Mouse (Mus musculus) heart, adult 18-20 months (tissue): ENCODE results near the gene Ppp1r14b. TPM values are rescaled to one million over a fixed set of nuclear protein-coding genes. Genes with fewer than 3 reads are reported as not detected.

Experiments used
- DNase-seq, 2 experiments: peaks; one replicate each; pipeline ENCODE4 v3.0.0; 2021 to 2022; ENCODE audit warnings: mixed read lengths in 1 of 2
- long read RNA-seq, 2 experiments: library from polyadenylated mRNA; stranded (forward); transcript quantifications; one replicate each; pipeline ENCODE4 v2.0.0; 2021
- total RNA-seq, 2 experiments: library from RNA; stranded (reverse); gene quantifications; 2 replicates each; pipeline ENCODE4 v1.2.3; 2021

The Ppp1r14b gene
- 10 to 100 TPM; 78.3 to 95.2 TPM for total RNA-seq
- long read RNA-seq, experiment 1, transcript Ppp1r14b-201 (4 exons, 999 nt) = major isoform, 64 of 68 reads
- long read RNA-seq, experiment 1, partial matches to known transcripts = 0 of 68 reads
- long read RNA-seq, experiment 1, other reads (novel, unspliced or antisense) = 3 of 68 reads
- long read RNA-seq, experiment 2, transcript Ppp1r14b-201 (4 exons, 999 nt) = major isoform, 52 of 58 reads
- long read RNA-seq, experiment 2, partial matches to known transcripts = 1 of 58 reads
- long read RNA-seq, experiment 2, other reads (novel, unspliced or antisense) = 1 of 58 reads

DNA sequence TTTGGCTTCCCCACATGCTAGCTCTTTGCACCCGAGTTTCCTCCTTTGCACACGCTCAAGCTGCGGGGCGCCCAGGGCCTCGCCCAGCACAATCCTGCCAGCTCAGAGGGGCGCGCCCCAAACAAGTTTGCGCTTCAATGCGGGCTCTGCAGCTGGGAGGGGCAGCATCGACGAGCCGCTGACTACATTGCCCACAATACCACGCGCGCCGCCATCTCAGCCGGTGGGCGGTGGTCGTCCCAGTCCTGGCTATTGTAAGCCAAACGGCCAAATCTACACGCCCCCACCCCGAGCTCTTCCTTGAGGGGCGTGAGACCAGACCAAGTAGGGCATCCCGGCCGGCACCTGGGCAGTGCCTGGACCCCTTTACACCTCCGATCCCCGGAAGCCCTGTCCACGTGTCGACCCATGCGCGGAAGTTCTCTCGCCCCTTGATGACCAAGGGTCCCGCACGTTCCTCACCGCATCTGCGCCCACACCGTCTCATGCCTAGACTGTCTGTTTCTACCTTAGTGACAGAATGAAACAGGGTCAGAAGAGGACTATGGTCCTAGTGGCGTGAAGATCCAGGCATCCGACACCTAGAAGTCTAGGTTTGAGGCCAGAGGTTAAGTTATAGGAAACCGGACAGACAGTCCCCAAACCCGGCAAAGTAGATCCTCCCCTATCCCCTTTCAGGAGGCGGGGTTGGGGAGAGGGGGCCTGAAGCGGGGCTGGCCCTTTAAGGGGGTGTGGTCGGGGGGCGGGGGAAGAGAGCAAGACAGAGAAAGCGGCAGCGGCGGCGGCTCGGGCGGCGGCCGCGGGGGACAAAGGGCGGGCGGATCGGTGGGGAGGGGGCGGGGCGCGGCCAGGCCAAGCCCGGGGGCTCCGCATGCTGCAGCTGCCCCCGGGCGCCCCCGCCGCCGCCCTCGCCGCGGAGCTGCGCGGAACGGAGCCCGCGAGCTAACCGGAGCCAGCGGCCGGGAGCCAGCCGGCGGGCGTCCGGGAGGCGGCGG lies at the start of gene Ppp1r14b:
Gene Ppp1r14b, plus strand, starts transcription at position 758 of the 995 bp plus-strand sequence.
- DNase-seq = peak; percentile 86 to 89

DNA sequence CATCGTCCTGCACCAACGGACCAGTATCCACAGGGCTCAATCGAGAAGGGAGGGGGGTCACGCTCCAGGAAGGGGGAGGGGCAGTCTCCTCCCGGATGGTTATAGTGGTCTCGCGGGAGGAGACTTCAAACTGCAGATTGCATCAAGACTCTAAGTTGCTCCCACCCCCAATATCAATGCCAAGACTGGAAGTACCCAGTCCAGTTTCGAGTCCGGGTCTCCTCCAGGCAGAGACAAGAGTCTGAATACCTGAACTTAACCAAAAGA lies 49.5 kb upstream of the Ppp1r14b start, which contains the start of gene Catsperz:
Gene Catsperz, minus strand, starts transcription at position 74 of the 267 bp plus-strand sequence.
- no peak for DNase-seq

DNA sequence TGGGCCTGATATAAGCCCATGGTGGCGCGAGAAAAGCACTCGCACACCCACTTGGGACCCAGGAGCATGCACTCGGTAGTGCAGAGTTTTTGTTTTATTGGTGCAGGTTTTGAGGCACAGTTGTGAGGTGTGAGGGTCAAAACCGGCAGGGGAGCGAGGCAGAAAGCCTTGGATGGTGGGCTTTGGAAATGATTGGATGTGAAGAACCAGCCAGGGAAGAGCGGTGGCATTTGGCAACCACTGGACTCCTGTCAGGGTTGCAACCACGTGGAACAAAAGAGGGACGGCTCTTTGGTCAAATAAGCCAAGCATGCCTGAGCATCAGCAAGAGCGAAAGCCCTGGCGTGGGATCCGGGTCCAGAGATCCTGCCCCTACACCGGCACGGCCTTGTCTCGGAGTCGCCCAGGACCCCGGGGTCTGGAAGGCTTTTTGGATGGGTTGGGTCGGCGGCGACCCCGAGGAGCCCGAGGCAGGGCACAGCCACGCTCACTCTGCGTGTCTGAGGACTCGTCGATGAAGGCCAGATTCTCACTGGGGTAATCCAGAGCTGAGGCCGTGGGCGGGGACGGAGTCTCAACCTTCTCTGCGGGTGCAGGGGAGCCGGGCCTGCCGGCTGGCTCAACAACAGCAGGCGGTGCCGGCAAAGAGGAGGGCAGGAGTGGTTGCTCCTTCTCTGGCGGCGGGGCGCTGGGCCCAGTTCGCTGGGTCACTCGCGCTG lies 49.0 kb upstream of the Ppp1r14b start:
- DNase-seq = no peak

DNA sequence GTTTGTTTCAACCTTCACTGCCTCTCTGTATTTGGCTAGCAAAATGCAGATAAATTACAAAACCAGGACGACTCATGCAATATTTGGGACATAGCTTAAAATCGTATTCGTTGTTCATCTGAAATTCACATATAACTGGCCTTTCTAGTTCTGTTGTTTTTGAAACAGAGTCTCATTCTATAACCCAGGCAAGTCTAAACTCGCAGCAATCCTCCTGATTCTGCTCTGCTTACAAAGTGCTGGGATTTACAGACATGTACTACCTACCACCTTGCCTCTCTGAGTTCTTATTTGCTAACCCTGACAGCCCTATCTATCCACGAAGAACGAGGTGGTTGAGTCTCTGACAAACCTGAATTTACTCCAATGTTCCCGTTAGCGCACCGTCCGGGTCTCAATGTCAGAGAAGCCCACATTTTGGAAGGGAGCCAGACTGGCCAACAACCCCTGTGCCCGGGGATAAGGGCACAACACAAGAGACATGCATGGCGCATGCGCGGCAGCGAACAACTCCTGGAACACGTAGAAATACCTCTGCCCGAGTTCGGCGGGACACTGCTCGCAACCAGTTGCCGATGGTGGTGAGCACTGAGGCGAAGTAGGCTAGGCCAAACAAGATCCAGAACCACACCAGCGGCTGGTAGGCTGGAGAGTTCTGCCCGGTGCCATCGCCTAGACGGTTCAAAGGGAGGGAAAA lies 48.1 kb upstream of the Ppp1r14b start:
- DNase-seq = no peak

DNA sequence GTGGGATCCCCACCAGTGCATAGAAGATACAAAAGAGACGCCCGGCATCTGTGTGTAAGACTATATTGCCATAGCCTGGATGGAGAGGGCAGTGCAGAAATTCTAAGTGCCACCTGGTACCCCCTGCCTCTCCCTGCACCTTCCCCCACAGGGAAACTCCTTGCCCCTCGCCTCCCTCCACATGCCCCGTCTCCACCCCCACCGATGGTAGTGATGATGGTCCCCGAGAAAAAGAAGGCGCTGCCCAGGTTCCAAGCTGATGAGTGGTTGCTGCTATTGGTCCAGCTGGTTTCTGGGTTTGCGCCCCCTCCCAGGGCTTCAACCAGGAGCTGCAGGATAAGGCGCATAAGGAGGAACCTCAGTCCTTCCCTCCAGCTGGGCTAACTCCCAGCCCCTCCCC lies 46.7 kb upstream of the Ppp1r14b start:
- no peak for DNase-seq

DNA sequence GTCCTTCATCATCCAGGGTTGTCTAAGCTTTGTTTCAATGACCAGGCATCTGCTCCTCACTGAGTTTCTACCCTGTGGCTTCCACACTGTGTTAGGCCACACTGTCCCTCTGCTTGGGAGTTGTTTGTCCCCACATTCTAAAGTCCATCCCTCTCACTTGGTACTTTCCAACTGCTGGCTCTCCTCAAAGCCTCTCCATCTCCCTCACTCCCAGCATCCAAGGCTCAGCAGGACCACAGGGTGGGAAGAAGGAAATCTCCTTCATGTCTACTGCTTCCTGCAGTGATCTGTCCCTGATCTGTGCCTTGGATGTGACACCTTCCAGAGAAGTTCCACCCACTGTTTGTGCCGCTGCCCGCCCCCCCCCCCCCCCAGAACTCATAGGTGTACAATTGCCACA lies 43.8 kb upstream of the Ppp1r14b start:
- no peak for DNase-seq

DNA sequence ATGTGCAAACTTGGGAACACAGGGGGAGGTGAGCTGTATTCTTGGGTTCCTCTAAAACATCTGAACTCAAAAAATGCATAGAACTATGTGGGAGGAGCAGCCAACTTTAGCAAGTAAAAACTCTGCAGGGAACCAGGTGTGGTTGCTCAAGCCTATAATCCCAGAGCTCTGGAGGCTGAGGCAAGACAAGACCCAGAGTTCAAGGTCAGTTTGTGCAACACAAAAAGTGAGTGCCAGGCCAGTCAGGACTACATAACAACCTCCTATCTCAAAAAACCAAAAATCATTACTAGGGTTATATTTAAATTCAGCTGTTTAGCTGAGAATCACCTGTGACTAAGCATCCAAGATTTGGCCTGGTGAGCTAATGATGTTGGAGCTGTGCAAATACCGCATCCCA lies 42.8 kb upstream of the Ppp1r14b start:
- no peak for DNase-seq

DNA sequence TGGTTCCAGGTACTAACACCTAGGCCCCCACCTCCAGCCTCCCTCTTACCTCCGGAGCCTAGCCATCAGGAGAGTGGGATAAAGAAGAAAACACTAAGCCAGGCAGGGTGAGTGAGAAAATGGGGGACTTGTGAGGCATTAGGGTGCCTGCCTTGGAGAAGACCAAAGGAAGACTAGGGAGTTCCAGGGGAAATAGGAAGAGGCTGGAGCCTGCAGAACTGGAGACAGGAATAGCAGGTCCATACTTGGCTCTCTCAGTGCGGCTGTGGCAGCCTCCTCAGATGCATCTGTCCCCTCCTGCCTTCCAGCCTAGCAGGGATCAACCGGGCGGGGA lies 41.7 kb upstream of the Ppp1r14b start:
- DNase-seq = no peak

DNA sequence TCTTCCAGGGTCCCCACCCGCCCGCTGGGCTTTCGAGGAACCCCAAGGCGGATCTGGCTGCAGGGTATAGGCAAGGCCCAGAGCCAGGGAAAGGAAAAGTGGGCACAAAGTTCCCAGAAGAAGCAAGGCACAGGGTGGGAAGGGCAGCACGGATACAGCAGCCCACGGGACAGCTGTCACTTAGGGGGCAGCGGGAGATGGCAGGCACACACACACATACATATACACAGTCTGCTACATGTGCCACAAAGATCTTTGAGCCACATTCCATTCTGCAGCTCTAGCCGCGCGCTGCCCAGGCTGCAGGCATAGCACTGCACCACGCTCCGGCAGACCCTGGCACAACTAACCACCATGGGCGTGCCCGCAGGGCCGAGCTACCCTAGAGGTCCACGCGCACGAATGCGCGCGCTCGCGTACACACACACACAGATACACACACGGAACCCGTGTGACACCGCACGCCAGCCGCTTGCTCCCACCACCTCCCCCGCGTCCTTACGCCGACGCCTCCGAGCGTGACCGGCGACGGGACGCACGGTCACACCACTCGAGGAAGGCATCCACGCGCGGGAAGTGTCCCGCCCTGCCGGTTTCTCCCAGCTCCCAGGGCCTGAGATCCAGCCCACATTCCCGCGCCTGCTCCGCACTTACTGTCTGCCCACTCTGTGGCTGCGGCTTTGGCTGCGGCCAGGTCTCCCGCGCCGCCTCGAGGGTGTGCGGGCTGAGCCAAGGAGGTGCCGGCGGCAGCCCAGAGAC lies 41.2 kb upstream of the Ppp1r14b start:
- no peak for DNase-seq

DNA sequence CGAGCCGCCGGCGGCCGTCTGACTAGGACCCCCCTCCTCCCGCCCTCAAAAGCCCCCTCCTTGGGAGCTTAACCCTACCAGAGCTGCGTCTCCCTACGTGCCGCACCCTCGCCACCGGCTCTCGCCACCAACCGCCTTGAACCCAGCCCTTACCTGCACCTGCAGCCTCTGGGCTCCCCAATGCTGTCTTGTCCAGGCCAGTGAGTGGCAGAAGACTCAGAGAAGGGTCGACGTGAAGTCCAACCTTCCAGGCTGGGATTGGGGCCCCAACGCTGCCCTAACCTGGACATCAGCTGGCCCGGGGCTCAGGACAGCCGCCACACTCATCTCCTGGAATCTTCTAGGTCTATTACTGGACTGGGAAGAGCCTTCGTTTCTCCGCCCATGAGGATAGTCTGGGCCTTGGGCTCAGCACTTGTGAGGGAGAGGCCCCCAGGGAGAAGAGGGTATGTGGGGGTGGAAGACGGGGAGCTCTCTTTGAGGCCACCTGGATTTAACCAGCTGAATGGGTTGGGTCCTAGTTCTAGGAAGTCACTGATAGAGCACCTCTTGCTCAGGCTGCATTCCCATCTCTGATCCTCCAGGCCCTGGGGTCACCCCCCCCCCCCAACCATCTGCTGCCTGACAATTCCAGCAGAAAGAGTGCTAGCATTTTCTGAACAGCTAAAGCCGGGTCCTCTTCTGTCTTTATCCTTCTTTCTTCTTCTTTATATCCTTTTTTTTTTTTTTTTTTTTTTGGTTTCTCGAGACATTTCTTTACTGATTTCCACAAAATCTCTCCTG lies 40.4 kb upstream of the Ppp1r14b start, which contains the start of gene Kcnk4:
Gene Kcnk4, minus strand, starts transcription at position 321 of the 783 bp plus-strand sequence.
- DNase-seq = no peak

DNA sequence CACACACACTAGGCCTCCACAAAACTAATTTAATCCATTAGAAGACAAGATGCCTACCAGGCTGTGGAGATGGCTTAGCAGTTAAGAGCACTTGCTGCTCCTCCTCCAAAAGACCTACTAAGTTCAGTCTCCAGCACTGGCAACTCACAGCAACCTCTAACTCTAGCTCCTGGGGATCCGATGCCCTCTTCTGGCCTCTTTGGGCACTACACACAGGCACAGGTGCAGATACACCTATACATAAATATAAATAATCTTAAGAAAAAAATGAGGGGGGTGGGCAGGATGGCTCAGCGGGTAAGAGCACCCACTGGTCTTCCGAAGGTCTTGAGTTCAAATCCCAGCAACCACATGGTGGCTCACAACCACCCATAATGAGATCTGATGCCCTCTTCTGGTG lies 38.5 kb upstream of the Ppp1r14b start:
- DNase-seq = no peak

DNA sequence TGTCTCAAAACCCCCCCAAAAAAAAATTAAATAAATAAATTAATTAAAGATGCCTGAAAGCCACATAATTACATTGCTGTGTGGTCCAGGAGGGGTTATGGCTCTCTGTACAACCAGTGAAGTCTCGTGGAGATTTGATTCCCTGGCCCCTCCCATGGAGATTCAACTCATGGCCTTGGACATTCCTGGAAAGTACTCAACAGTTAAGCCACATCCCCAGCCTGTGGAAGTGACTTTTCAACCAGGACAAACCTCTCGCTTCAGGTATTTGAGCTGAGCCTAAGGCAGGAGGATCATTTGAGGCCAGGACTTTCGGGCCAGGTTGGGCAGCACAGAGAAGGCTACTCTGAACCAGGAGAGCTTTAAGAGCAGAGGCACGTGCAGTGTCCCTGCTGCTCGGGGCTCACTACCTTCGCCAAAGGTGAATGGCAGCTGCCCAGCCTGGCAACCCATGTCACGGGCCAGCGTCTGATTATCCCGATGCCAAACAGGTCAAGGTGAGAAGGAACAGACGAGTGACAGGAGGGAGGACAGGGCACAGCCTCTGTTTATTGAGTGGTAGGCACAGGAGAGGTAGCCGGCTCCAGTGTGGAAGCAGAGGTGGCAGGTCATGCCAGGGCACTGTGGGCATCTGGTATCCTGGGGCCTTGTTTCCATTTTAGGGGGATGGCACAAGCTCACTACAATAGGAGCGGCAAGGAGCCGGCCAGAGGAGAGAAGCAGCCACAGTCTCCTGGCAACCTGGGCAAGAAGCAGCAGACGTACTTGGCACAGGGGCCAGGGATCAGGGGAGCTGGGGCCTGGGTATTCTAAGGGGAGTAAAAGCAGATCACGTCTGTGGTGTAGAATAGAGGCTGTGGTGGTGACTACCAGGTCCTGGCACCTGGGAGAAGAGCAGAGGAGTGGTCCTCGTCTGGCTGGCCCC lies 37.0 kb upstream of the Ppp1r14b start:
- peak; percentile 67 to 81 for DNase-seq

DNA sequence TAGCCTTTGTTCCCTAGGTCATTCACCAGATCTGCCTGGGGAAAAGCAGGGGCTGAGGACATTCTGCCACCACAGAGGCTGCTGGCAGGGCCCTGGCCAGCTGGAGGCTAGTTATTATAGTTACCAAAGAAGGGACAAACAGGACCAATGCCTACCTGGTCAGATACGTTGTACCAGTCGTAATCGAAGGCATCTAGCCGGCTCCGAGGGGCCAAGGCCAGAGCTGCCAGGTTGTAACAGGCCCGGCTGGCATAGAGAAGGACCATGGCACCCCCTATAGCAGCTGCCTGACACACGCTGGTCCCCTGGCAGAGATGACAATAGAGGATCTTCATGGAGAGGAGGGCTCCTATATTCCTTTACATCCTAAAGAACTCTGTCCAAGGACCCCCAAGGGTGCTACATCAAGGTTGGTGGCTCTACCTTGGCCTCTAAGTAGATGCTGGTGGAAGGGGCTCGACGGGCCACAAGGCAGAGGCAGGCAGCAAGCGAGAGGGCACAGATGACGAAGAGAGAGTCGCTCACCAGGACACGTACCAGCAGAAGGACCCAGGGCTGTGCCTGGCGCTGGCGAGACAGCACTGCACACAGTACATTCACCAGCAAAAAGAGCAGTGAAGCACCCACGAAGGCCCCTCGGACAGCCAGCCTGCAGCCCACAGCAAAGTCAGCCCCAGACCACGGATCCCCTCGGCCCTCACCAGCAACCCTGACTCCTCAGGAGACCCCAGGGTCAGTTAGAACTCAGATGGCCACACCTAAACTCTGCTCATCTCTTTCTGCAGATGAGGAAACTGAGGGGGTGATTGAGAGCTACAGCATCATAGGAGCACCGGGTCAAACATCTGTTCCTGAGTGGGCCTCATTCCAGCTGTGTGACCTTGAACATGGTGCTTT lies 35.4 kb upstream of the Ppp1r14b start:
- no peak for DNase-seq

DNA sequence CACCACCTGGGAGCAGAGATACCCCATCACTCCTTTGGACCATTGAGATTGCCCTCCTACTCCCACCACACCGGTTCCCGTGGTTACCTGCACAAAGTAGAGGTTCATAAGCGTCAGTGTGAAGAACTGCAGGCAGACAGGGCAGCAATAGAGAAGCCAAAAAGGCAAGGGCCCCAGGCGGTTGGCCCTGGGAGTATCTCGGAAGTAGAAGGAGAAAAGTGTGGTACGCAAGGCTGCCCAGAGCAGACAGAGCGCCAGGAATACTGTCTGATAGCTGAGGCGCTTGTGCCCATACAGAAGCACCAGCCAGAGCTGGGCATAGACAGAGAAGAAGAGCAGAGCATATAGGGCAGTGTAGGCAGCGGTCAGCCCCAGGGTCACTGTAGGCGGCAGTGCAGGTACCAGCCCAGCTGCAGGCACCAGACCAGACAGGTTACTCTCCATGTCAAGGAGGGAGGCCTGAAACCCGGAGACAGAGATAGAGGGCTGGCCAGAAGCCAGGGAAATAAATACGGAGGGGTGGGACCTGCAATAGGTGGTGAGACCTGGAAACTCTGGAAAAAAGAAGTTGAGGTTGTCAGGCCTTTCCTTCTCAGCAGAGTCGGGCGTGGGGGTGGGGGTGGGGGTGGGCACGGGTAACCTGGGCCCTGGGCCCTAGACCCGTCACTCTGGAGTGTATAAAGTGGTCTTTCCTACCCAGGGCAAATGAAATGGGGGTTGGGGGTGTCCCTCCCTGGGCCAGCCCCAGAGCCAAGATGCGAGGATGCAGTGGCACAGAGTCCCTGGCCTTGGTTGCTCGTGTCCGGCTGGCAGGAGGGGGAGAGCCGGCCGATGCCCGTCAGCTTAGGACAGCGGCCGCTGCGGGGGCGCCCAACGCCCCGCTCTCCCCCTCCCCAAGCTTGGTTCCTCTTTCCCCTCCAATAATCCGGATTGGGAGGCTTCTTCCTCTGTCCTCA lies 34.1 kb upstream of the Ppp1r14b start:
- DNase-seq = peak in 1 of 2 experiments; percentile 23

DNA sequence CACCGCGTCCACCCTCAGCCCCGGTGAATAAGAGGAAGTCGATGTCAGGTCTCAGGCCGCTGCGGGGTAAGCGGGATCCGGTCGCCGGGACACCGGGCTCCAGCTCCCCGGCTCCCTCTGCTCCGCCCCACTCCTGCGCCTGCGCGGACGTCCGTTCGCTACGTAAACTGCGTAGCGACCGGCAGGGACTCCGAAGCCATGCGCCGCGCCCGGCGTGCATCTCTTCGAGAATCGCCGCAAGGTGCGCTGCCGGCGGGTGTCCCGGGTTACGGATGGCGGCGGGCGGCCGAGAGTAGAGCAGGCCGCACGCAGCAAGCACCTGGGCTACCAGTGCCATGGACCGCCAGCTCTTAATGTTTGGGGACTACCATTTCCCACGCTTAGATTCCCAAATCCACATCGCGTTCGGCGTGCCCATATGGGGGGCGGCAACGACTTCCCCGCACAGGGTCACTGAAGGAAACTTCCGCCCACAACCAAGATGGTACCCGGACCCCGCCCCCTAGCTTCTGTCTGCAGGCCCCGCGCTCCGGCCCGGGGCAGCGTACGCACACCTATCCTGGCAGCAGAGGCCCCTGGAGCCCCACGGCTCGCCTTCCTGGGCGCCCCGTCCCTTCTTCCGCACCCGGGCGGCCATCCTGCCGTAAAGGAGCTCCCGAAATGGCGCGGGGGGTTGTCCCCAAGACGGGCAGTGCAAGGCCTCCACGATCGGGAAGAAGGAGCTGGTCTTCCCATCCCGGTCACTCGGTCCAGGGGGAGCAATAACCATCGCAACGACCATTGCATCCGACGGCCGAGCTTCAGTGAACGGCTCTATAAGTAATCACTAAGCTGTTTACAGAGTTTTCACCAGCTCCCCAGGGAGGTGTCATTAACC lies 33.2 kb upstream of the Ppp1r14b start, which contains the start of gene Bad:
Gene Bad, plus strand, starts transcription at position 490 of the 877 bp plus-strand sequence.
- peak; percentile 94 to 98 for DNase-seq

DNA sequence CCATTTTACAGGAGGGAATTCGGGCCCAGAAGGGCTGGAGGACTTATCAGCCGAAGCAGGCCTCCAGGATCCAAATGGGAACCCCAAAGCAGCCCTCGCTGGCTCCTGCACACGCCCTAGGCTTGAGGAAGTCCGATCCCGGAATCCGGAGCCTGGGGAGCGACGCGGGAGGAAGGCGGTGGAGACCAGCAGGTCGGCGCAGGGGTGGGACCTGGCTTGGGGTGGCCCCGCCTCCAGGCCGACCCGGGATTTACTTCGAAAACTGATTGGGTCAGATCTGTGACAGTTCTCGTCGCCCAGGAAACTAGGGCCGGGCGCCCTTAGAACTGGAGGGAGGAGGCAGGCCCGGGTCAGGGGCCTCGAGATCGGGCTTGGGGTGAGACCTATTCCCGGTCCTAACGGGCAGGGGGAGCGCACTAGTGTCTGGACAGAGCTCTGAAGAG lies 32.5 kb upstream of the Ppp1r14b start, which contains the start of gene Gpr137:
Gene Gpr137, minus strand, starts transcription at position 232 of the 443 bp plus-strand sequence.
- peak; percentile 95 to 99 for DNase-seq
